Mouse (Mus musculus) macrophage (primary cell): Measurements from ENCODE around the gene Tbl1x. TPM values are rescaled to one million over a fixed set of nuclear protein-coding genes. Genes with fewer than 3 reads are reported as not detected.

Source experiments
- H3K27ac ChIP-seq: fragments of 350-480 bp; formaldehyde crosslinking; 2 replicates; pipeline ENCODE4 v1.9.0; 2021
- H3K36me3 ChIP-seq: fragments of 350-480 bp; formaldehyde crosslinking; 2 replicates; pipeline ENCODE4 v1.9.0; 2021; ENCODE audit errors: inconsistent target
- H3K4me3 ChIP-seq: fragments of 350-480 bp; formaldehyde crosslinking; 2 replicates; pipeline ENCODE4 v1.9.0; 2021; ENCODE audit errors: inconsistent target
- H3K79me2 ChIP-seq: fragments of 350-480 bp; formaldehyde crosslinking; 2 replicates; pipeline ENCODE4 v1.9.0; 2021; ENCODE audit errors: inconsistent target
- WGBS: methylation state at CpG from one replicate; pipeline ENCODE4 v1.1.7; 2026; ENCODE audit warnings: inconsistent platforms; ENCODE audit not compliant: missing documents; 5-methylcytosine and 5-hydroxymethylcytosine counted together
- polyA plus RNA-seq: library from polyadenylated mRNA; stranded (reverse); fragments of 250-400 nt; gene quantifications from 3 replicates; pipeline ENCODE4 v1.2.4, GENCODE M21; 2018; ENCODE audit warnings: inconsistent platforms
- total RNA-seq, 78 experiments: library from RNA; depleted of rRNA; stranded (reverse); fragments of 250-400 nt; gene quantifications; 1 replicate in 9 of 78; 2 replicates in 24 of 78; 3 replicates in 43 of 78; 4 replicates in 2 of 78; pipeline ENCODE4 v1.2.4; 2018; ENCODE audit warnings: inconsistent platforms in 56 of 78

Gene Tbl1x
- total RNA-seq (2018; cell fraction: chromatin; rRNA removed) = 10 to 100 TPM; 28.6 to 77.8 (median 38.7) TPM
- 10 to 100 TPM; 33.8 to 46.5 (median 40.8) TPM for total RNA-seq (2018; cell fraction: cytosol; rRNA removed)
- total RNA-seq (2018; cell fraction: nucleus; rRNA removed) = 10 to 100 TPM; 24.6 to 90.0 (median 39.5) TPM
- 24.4 to 35.9 TPM (median 33.6 TPM) in 3 replicates for polyA plus RNA-seq

GRCm38 (mm10) chrX:77510371-77511300, at the start of gene Tbl1x:
Gene Tbl1x (plus strand): TSS chrX:77511013.
- peak within 1 kb of the TSS; percentile 78 for H3K27ac ChIP-seq
- WGBS = 11% methylated on average over 50 of the region's 76 CpGs
- peaks cover 41% of the 10 kb centered on the region for H3K79me2 ChIP-seq
- no peaks in the 10 kb centered on the region for H3K36me3 ChIP-seq
- H3K4me3 ChIP-seq = peak within 1 kb of the TSS; percentile 58

GRCm38 (mm10) chrX:77469216-77469615, 41.6 kb upstream of the Tbl1x start:
- WGBS = 19% methylated on average over 1 of the region's 1 CpGs
- Histone ChIP-seq H3K27ac (no peak overlapping the region), H3K4me3 (no peak overlapping the region), H3K79me2 (no peaks in the 10 kb centered on the region), H3K36me3 (no peaks in the 10 kb centered on the region)

- WGBS = 83% methylated on average over 1 of the region's 1 CpGs
Measured at GRCm38 (mm10) chrX:77472858-77473257, 38.0 kb upstream of the Tbl1x start.

GRCm38 (mm10) chrX:77473511-77473910, 37.3 kb upstream of the Tbl1x start:
- Histone ChIP-seq H3K4me3 (no peak overlapping the region), H3K36me3 (no peaks in the 10 kb centered on the region), H3K79me2 (no peaks in the 10 kb centered on the region), H3K27ac (no peak overlapping the region)
- 91% methylated on average over 1 of the region's 1 CpGs for WGBS

More at GRCm38 (mm10) chrX:77472858-77473257, 38.0 kb upstream of the Tbl1x start:
- Histone ChIP-seq H3K36me3 (no peaks in the 10 kb centered on the region), H3K27ac (no peak overlapping the region), H3K79me2 (no peaks in the 10 kb centered on the region), H3K4me3 (no peak overlapping the region)

GRCm38 (mm10) chrX:77474551-77474950, 36.3 kb upstream of the Tbl1x start:
- Histone ChIP-seq H3K4me3 (no peak overlapping the region), H3K36me3 (no peaks in the 10 kb centered on the region), H3K79me2 (no peaks in the 10 kb centered on the region), H3K27ac (no peak overlapping the region)
- 29% methylated on average over 1 of the region's 1 CpGs for WGBS

GRCm38 (mm10) chrX:77477526-77477925, 33.3 kb upstream of the Tbl1x start:
- Histone ChIP-seq H3K36me3 (no peaks in the 10 kb centered on the region), H3K4me3 (no peak overlapping the region), H3K27ac (no peak overlapping the region), H3K79me2 (no peaks in the 10 kb centered on the region)
- WGBS = 90% methylated on average over 2 of the region's 2 CpGs

- H3K4me3 ChIP-seq = no peak overlapping the region
- no peak overlapping the region for H3K27ac ChIP-seq
- 77% methylated on average over 5 of the region's 7 CpGs for WGBS
- no peaks in the 10 kb centered on the region for H3K36me3 ChIP-seq
- H3K79me2 ChIP-seq = no peaks in the 10 kb centered on the region
Measured at GRCm38 (mm10) chrX:77487922-77488799, 22.7 kb upstream of the Tbl1x start.

GRCm38 (mm10) chrX:77490127-77490526, 20.7 kb upstream of the Tbl1x start:
- Histone ChIP-seq H3K79me2 (no peaks in the 10 kb centered on the region), H3K27ac (no peak overlapping the region), H3K4me3 (no peak overlapping the region), H3K36me3 (no peaks in the 10 kb centered on the region)
- 38% methylated on average over 1 of the region's 1 CpGs for WGBS

GRCm38 (mm10) chrX:77509149-77509548, 1.7 kb upstream of the Tbl1x start:
- 15% methylated on average over 12 of the region's 13 CpGs for whole genome bisulfite sequencing
- H3K36me3 ChIP-seq = no peaks in the 10 kb centered on the region
- peak overlapping the region; percentile 78 for H3K27ac ChIP-seq
- H3K79me2 ChIP-seq = peaks cover 26% of the 10 kb centered on the region
- no peak overlapping the region for H3K4me3 ChIP-seq

- Histone ChIP-seq H3K36me3 (no peaks in the 10 kb centered on the region), H3K79me2 (peaks cover 33% of the 10 kb centered on the region), H3K4me3 (peak overlapping the region; percentile 7; the same call in 1 of the 2 replicates), H3K27ac (peak overlapping the region; percentile 78)
- WGBS = 31% methylated on average over 10 of the region's 10 CpGs
Measured at GRCm38 (mm10) chrX:77509776-77510175, 1.0 kb upstream of the Tbl1x start.

GRCm38 (mm10) chrX:77511301-77511993, 634 bp downstream of the Tbl1x start:
- H3K79me2 ChIP-seq = peaks cover 49% of the 10 kb centered on the region
- H3K27ac ChIP-seq = peak overlapping the region; percentile 47
- 24% methylated on average over 48 of the region's 55 CpGs for WGBS
- peak overlapping the region; percentile 58 for H3K4me3 ChIP-seq
- no peaks in the 10 kb centered on the region for H3K36me3 ChIP-seq

GRCm38 (mm10) chrX:77511994-77512485, 1.2 kb downstream of the Tbl1x start:
- WGBS = 30% methylated on average over 2 of the region's 12 CpGs
- Histone ChIP-seq H3K27ac (peak overlapping the region; percentile 47), H3K4me3 (peak overlapping the region; percentile 58), H3K36me3 (no peaks in the 10 kb centered on the region), H3K79me2 (peaks cover 55% of the 10 kb centered on the region)

GRCm38 (mm10) chrX:77517274-77518085, 6.7 kb downstream of the Tbl1x start:
- H3K79me2 ChIP-seq = peaks cover 100% of the 10 kb centered on the region
- H3K27ac ChIP-seq = no peak overlapping the region
- H3K36me3 ChIP-seq = no peaks in the 10 kb centered on the region
- 33% methylated on average over 8 of the region's 8 CpGs for WGBS
- H3K4me3 ChIP-seq = no peak overlapping the region
